Mouse (Mus musculus): ENCODE results near the gene Nktr.

- TF ChIP-seq CTCF (IDR thresholded peaks at IDR 0.05; ENCODE audit: extremely low read depth, insufficient read depth, insufficient read length, insufficient replicate concordance) (no peak), POLR2A (IDR thresholded peaks at IDR 0.05; ENCODE audit: low read depth, low read length) (no peak)
Measured at GRCm38 (mm10) chr9:121756785-121757184, 37.8 kb downstream of the Nktr start.
